Mouse (Mus musculus): Measurements from ENCODE around the gene Atp6v0d1. TPM values are rescaled to one million over a fixed set of nuclear protein-coding genes. Genes with fewer than 3 reads are reported as not detected.

The Atp6v0d1 gene
- polyA plus RNA-seq, 1 experiment from 2014 or later, result 263 TPM

- no peak overlapping the region for H3K4me3 ChIP-seq (ENCODE audit: inconsistent target)
- H3K36me3 ChIP-seq (ENCODE audit: inconsistent target), result peaks cover 56% of the 10 kb centered on the region
- peaks cover 100% of the 10 kb centered on the region for H3K79me2 ChIP-seq (ENCODE audit: inconsistent target)
- H3K27ac ChIP-seq, result no peak overlapping the region
- WGBS (ENCODE audit: missing documents), result 85% methylated on average over 6 of the region's 6 CpGs
Measured at GRCm38 (mm10) chr8:105537011-105537677, 28.7 kb downstream of the Atp6v0d1 start.

GRCm38 (mm10) chr8:105536546-105536945 is 29.3 kb downstream of the Atp6v0d1 start:
- no peak overlapping the region for H3K4me3 ChIP-seq (ENCODE audit: inconsistent target)
- peaks cover 54% of the 10 kb centered on the region for H3K36me3 ChIP-seq (ENCODE audit: inconsistent target)
- WGBS (ENCODE audit: missing documents), result 90% methylated on average over 3 of the region's 3 CpGs
- no peak overlapping the region for H3K27ac ChIP-seq
- H3K79me2 ChIP-seq (ENCODE audit: inconsistent target), result peaks cover 100% of the 10 kb centered on the region

GRCm38 (mm10) chr8:105533892-105534329 is 31.9 kb downstream of the Atp6v0d1 start:
- H3K4me3 ChIP-seq (ENCODE audit: inconsistent target), result no peak overlapping the region
- peak overlapping the region; percentile 17; the same call in 1 of the 2 replicates for H3K27ac ChIP-seq
- H3K79me2 ChIP-seq (ENCODE audit: inconsistent target), result peaks cover 100% of the 10 kb centered on the region
- 0% methylated on average over 1 of the region's 1 CpGs for WGBS (ENCODE audit: missing documents)
- H3K36me3 ChIP-seq (ENCODE audit: inconsistent target), result peaks cover 64% of the 10 kb centered on the region

- Histone ChIP-seq H3K79me2 (ENCODE audit: inconsistent target) (peaks cover 100% of the 10 kb centered on the region), H3K4me3 (ENCODE audit: inconsistent target) (no peak overlapping the region), H3K36me3 (ENCODE audit: inconsistent target) (peaks cover 64% of the 10 kb centered on the region), H3K27ac (peak overlapping the region; percentile 17; the same call in 1 of the 2 replicates)
- WGBS (ENCODE audit: missing documents), result 11% methylated on average over 2 of the region's 2 CpGs
Measured at GRCm38 (mm10) chr8:105533439-105533838, 32.4 kb downstream of the Atp6v0d1 start.

GRCm38 (mm10) chr8:105531774-105532173 is 34.1 kb downstream of the Atp6v0d1 start:
- WGBS (ENCODE audit: missing documents), result 67% methylated on average over 2 of the region's 2 CpGs
- Histone ChIP-seq H3K79me2 (ENCODE audit: inconsistent target) (peaks cover 100% of the 10 kb centered on the region), H3K36me3 (ENCODE audit: inconsistent target) (peaks cover 64% of the 10 kb centered on the region), H3K4me3 (ENCODE audit: inconsistent target) (no peak overlapping the region), H3K27ac (no peak overlapping the region)

- Histone ChIP-seq H3K79me2 (ENCODE audit: inconsistent target) (peaks cover 83% of the 10 kb centered on the region), H3K4me3 (ENCODE audit: inconsistent target) (no peak overlapping the region), H3K27ac (no peak overlapping the region), H3K36me3 (ENCODE audit: inconsistent target) (peaks cover 73% of the 10 kb centered on the region)
- 94% methylated on average over 3 of the region's 3 CpGs for WGBS (ENCODE audit: missing documents)
Measured at GRCm38 (mm10) chr8:105529271-105529670, 36.6 kb downstream of the Atp6v0d1 start.

- Histone ChIP-seq H3K27ac (no peak overlapping the region), H3K4me3 (ENCODE audit: inconsistent target) (no peak overlapping the region), H3K36me3 (ENCODE audit: inconsistent target) (peaks cover 84% of the 10 kb centered on the region), H3K79me2 (ENCODE audit: inconsistent target) (peaks cover 73% of the 10 kb centered on the region)
- no CpG with 5 or more reads among the region's 1 CpGs for WGBS (ENCODE audit: missing documents)
Measured at GRCm38 (mm10) chr8:105528206-105528605, 37.6 kb downstream of the Atp6v0d1 start.

GRCm38 (mm10) chr8:105527110-105527509 is 38.7 kb downstream of the Atp6v0d1 start:
- no peak overlapping the region for H3K4me3 ChIP-seq (ENCODE audit: inconsistent target)
- 93% methylated on average over 2 of the region's 2 CpGs for WGBS (ENCODE audit: missing documents)
- H3K27ac ChIP-seq, result no peak overlapping the region
- H3K36me3 ChIP-seq (ENCODE audit: inconsistent target), result peaks cover 86% of the 10 kb centered on the region
- peaks cover 62% of the 10 kb centered on the region for H3K79me2 ChIP-seq (ENCODE audit: inconsistent target)

GRCm38 (mm10) chr8:105522890-105523289 is 43.0 kb downstream of the Atp6v0d1 start:
- no peak overlapping the region for H3K4me3 ChIP-seq (ENCODE audit: inconsistent target)
- peaks cover 54% of the 10 kb centered on the region for H3K36me3 ChIP-seq (ENCODE audit: inconsistent target)
- peaks cover 19% of the 10 kb centered on the region; the same call in 1 of the 2 replicates for H3K79me2 ChIP-seq (ENCODE audit: inconsistent target)
- 87% methylated on average over 9 of the region's 9 CpGs for WGBS (ENCODE audit: missing documents)
- no peak overlapping the region for H3K27ac ChIP-seq

GRCm38 (mm10) chr8:105521995-105522769 is 43.7 kb downstream of the Atp6v0d1 start:
- 91% methylated on average over 20 of the region's 21 CpGs for WGBS (ENCODE audit: missing documents)
- Histone ChIP-seq H3K36me3 (ENCODE audit: inconsistent target) (peaks cover 47% of the 10 kb centered on the region), H3K4me3 (ENCODE audit: inconsistent target) (no peak overlapping the region)

GRCm38 (mm10) chr8:105521061-105521460 is 44.8 kb downstream of the Atp6v0d1 start:
- 68% methylated on average over 3 of the region's 3 CpGs for WGBS (ENCODE audit: missing documents)
- Histone ChIP-seq H3K79me2 (ENCODE audit: inconsistent target) (peaks cover 1% of the 10 kb centered on the region; the same call in 1 of the 2 replicates), H3K4me3 (ENCODE audit: inconsistent target) (no peak overlapping the region), H3K36me3 (ENCODE audit: inconsistent target) (peaks cover 37% of the 10 kb centered on the region), H3K27ac (no peak overlapping the region)

More at GRCm38 (mm10) chr8:105521995-105522769, 43.7 kb downstream of the Atp6v0d1 start:
- Histone ChIP-seq H3K27ac (no peak overlapping the region), H3K79me2 (ENCODE audit: inconsistent target) (peaks cover 12% of the 10 kb centered on the region; the same call in 1 of the 2 replicates)

- no peak overlapping the region for H3K27ac ChIP-seq
- WGBS (ENCODE audit: missing documents), result 85% methylated on average over 5 of the region's 5 CpGs
- no peaks in the 10 kb centered on the region; the same call in 1 of the 2 replicates for H3K79me2 ChIP-seq (ENCODE audit: inconsistent target)
- peaks cover 32% of the 10 kb centered on the region for H3K36me3 ChIP-seq (ENCODE audit: inconsistent target)
- H3K4me3 ChIP-seq (ENCODE audit: inconsistent target), result no peak overlapping the region
Measured at GRCm38 (mm10) chr8:105520521-105520920, 45.3 kb downstream of the Atp6v0d1 start.

- Histone ChIP-seq H3K27ac (no peak overlapping the region), H3K36me3 (ENCODE audit: inconsistent target) (peaks cover 23% of the 10 kb centered on the region), H3K4me3 (ENCODE audit: inconsistent target) (no peak overlapping the region), H3K79me2 (ENCODE audit: inconsistent target) (no peaks in the 10 kb centered on the region)
- WGBS (ENCODE audit: missing documents), result 42% methylated on average over 2 of the region's 2 CpGs
Measured at GRCm38 (mm10) chr8:105519591-105519990, 46.3 kb downstream of the Atp6v0d1 start.

- H3K79me2 ChIP-seq (ENCODE audit: inconsistent target), result no peaks in the 10 kb centered on the region
- no peak within 1 kb of the TSS for H3K4me3 ChIP-seq (ENCODE audit: inconsistent target)
- peaks cover 14% of the 10 kb centered on the region for H3K36me3 ChIP-seq (ENCODE audit: inconsistent target)
- H3K27ac ChIP-seq, result no peak within 1 kb of the TSS
- WGBS (ENCODE audit: missing documents), result 1% methylated on average over 56 of the region's 68 CpGs
Measured at GRCm38 (mm10) chr8:105518436-105519313, 47.2 kb downstream of the Atp6v0d1 start, which contains the start of gene Hsd11b2. Hsd11b2 (plus strand) TSS chr8:105518755.
